Mouse (Mus musculus): ENCODE measurements at regions not wholly inside any gene's neighbourhood (a gene's known extent, or its start where the extent isn't known, plus 50 kb on each side); places are given as distances from the start of the nearest gene placed in this dataset.

- no peak for TF ChIP-seq CTCF (IDR thresholded peaks at IDR 0.05)
- ATAC-seq (no peak), DNase-seq (ENCODE audit: low read depth, low spot score) (no peak)
- no peaks in the 10 kb centered on the region for H3K27me3 ChIP-seq
- in situ Hi-C loops (cut with MboI; ENCODE audit: low pct_unique_long_range_greater_than_20kb), result no loop called here
- ChIA-PET POLR2A (interaction anchor here (0.7 kb wide), 1 partner anchor 550 kb away, joined by 3 read pairs; no protein-coding TSS in a partner anchor), CTCF (no interaction called here)
Observed at GRCm38 (mm10) chr1:47448737-47449489, 556.3 kb upstream of the Slc39a10 start.

GRCm38 (mm10) chr1:47448070-47448469 is 555.4 kb upstream of the Slc39a10 start:
- no peak for TF ChIP-seq CTCF (IDR thresholded peaks at IDR 0.05)
- ChIA-PET CTCF (no interaction called here), POLR2A (interaction anchor here (0.7 kb wide), 1 partner anchor 551 kb away, joined by 3 read pairs; no protein-coding TSS in a partner anchor)
- in situ Hi-C loops (cut with MboI; ENCODE audit: low pct_unique_long_range_greater_than_20kb), result no loop called here
- DNase-seq (ENCODE audit: low read depth, low spot score) (no peak), ATAC-seq (no peak)
- H3K27me3 ChIP-seq, result no peaks in the 10 kb centered on the region

- ChIA-PET POLR2A (no interaction called here), CTCF (no interaction called here)
- H3K27me3 ChIP-seq, result no peaks in the 10 kb centered on the region
- no peak for DNase-seq (ENCODE audit: low read depth, low spot score)
- TF ChIP-seq CTCF (IDR thresholded peaks at IDR 0.05), result no peak
- no peak for ATAC-seq
- in situ Hi-C loops (cut with MboI; ENCODE audit: low pct_unique_long_range_greater_than_20kb), result no loop called here
Observed at GRCm38 (mm10) chr1:47446021-47446420, 553.4 kb upstream of the Slc39a10 start.

- in situ Hi-C loops (cut with MboI; ENCODE audit: low pct_unique_long_range_greater_than_20kb), result no loop called here
- DNase-seq (ENCODE audit: low read depth, low spot score) (no peak), ATAC-seq (no peak)
- peaks cover 6% of the 10 kb centered on the region for H3K27me3 ChIP-seq
- TF ChIP-seq CTCF (IDR thresholded peaks at IDR 0.05), result no peak
- ChIA-PET CTCF (interaction anchor here (0.9 kb wide), 1 partner anchor 11 kb away, joined by 3 read pairs; no protein-coding TSS in a partner anchor), POLR2A (no interaction called here)
Observed at GRCm38 (mm10) chr1:47432829-47433228, 540.2 kb upstream of the Slc39a10 start.

- CTCF ChIA-PET, result interaction anchor here (1.2 kb wide), 1 partner anchor 20 kb away, joined by 4 read pairs; no protein-coding TSS in a partner anchor
- in situ Hi-C loops (cut with MboI; ENCODE audit: low pct_unique_long_range_greater_than_20kb), result no loop called here
Observed at GRCm38 (mm10) chr1:47405164-47405563, 512.5 kb upstream of the Slc39a10 start.

GRCm38 (mm10) chr1:47386579-47386978 is 493.9 kb upstream of the Slc39a10 start:
- ChIA-PET CTCF (no interaction called here), POLR2A (no interaction called here)
- ATAC-seq (no peak), DNase-seq (ENCODE audit: low read depth, low spot score) (no peak)
- no peak for TF ChIP-seq CTCF (IDR thresholded peaks at IDR 0.05)
- in situ Hi-C loops (cut with MboI; ENCODE audit: low pct_unique_long_range_greater_than_20kb), result no loop called here
- no peaks in the 10 kb centered on the region for H3K27me3 ChIP-seq

More at GRCm38 (mm10) chr1:47405164-47405563, 512.5 kb upstream of the Slc39a10 start:
- ATAC-seq (no peak), DNase-seq (ENCODE audit: low read depth, low spot score) (no peak)
- H3K27me3 ChIP-seq, result no peaks in the 10 kb centered on the region
- POLR2A ChIA-PET, result no interaction called here
- TF ChIP-seq CTCF (IDR thresholded peaks at IDR 0.05), result no peak

GRCm38 (mm10) chr1:47378795-47379194 is 486.1 kb upstream of the Slc39a10 start:
- POLR2A ChIA-PET, result no interaction called here
- CTCF ChIA-PET, result no interaction called here
- ATAC-seq, result no peak
- no peak for DNase-seq (ENCODE audit: low read depth, low spot score)
- in situ Hi-C loops (cut with MboI; ENCODE audit: low pct_unique_long_range_greater_than_20kb), result no loop called here
- TF ChIP-seq CTCF (IDR thresholded peaks at IDR 0.05), result no peak
- no peaks in the 10 kb centered on the region for H3K27me3 ChIP-seq

- in situ Hi-C loops (cut with MboI; ENCODE audit: low pct_unique_long_range_greater_than_20kb), result no loop called here
- no peaks in the 10 kb centered on the region for H3K27me3 ChIP-seq
- no peak for DNase-seq (ENCODE audit: low read depth, low spot score)
- ChIA-PET POLR2A (no interaction called here), CTCF (no interaction called here)
- no peak for TF ChIP-seq CTCF (IDR thresholded peaks at IDR 0.05)
- no peak for ATAC-seq
Observed at GRCm38 (mm10) chr1:47339718-47340439, 447.2 kb upstream of the Slc39a10 start.

- no peak for DNase-seq (ENCODE audit: low read depth, low spot score)
Observed at GRCm38 (mm10) chr1:47310572-47311075, 418.0 kb upstream of the Slc39a10 start.

GRCm38 (mm10) chr1:47306961-47307360 is 414.3 kb upstream of the Slc39a10 start:
- ChIA-PET CTCF (no interaction called here), POLR2A (no interaction called here)
- ATAC-seq, result no peak
- no peak for TF ChIP-seq CTCF (IDR thresholded peaks at IDR 0.05)
- in situ Hi-C loops (cut with MboI; ENCODE audit: low pct_unique_long_range_greater_than_20kb), result no loop called here
- DNase-seq (ENCODE audit: low read depth, low spot score), result no peak
- no peaks in the 10 kb centered on the region for H3K27me3 ChIP-seq

More at GRCm38 (mm10) chr1:47310572-47311075, 418.0 kb upstream of the Slc39a10 start:
- no peak for TF ChIP-seq CTCF (IDR thresholded peaks at IDR 0.05)
- ATAC-seq, result no peak
- ChIA-PET POLR2A (no interaction called here), CTCF (no interaction called here)
- no peaks in the 10 kb centered on the region for H3K27me3 ChIP-seq
- in situ Hi-C loops (cut with MboI; ENCODE audit: low pct_unique_long_range_greater_than_20kb), result no loop called here

- CTCF ChIA-PET, result interaction anchor here (1.3 kb wide), 1 partner anchor 13 kb away, joined by 3 read pairs; no protein-coding TSS in a partner anchor
- no peak for ATAC-seq
- POLR2A ChIA-PET, result no interaction called here
- H3K27me3 ChIP-seq, result no peaks in the 10 kb centered on the region
- in situ Hi-C loops (cut with MboI; ENCODE audit: low pct_unique_long_range_greater_than_20kb), result no loop called here
- no peak for DNase-seq (ENCODE audit: low read depth, low spot score)
- no peak for TF ChIP-seq CTCF (IDR thresholded peaks at IDR 0.05)
Observed at GRCm38 (mm10) chr1:47299311-47299710, 406.7 kb upstream of the Slc39a10 start.

All from Patski (cell line).